Mouse (Mus musculus) retina, postnatal 1 day (tissue): ENCODE measurements at regions not wholly inside any gene's neighbourhood (a gene's known extent, or its start where the extent isn't known, plus 50 kb on each side); places are given as distances from the start of the nearest gene placed in this dataset.

Experiments used
- DNase-seq: peaks from one replicate; pipeline ENCODE4 v3.0.0-alpha.2; 2012

DNA sequence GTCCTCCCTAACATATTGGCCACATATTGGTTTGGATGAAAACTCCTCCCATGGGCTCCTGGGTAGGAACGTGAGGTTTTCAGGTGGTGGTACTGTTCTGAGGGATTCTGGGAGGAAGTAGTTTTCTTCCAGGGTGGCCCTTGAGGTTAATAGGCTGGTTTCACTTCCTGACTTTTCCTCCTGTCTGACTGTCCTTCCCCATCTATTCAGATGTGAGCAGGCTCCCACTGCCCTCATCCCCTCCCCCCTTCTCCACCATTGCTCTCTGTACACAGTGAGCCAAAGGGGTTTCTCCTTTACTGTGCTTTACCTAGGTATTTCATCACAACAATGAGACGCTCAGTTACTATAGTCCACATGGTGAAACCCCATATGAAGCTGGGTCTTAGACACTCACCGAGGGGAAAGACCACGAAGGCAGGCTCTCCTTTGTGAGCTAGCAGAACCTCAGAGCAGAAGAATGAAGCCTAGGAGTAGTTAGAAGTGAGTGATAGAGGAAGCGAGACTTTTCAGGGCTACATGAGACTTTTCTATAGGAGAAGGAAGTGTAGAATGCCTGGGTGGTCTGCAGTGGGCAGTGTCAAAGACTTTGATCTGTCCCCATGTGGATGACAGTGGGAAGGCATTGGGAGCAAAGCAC is 135.3 kb downstream of the Cd83 start:
- DNase-seq = no peak

DNA sequence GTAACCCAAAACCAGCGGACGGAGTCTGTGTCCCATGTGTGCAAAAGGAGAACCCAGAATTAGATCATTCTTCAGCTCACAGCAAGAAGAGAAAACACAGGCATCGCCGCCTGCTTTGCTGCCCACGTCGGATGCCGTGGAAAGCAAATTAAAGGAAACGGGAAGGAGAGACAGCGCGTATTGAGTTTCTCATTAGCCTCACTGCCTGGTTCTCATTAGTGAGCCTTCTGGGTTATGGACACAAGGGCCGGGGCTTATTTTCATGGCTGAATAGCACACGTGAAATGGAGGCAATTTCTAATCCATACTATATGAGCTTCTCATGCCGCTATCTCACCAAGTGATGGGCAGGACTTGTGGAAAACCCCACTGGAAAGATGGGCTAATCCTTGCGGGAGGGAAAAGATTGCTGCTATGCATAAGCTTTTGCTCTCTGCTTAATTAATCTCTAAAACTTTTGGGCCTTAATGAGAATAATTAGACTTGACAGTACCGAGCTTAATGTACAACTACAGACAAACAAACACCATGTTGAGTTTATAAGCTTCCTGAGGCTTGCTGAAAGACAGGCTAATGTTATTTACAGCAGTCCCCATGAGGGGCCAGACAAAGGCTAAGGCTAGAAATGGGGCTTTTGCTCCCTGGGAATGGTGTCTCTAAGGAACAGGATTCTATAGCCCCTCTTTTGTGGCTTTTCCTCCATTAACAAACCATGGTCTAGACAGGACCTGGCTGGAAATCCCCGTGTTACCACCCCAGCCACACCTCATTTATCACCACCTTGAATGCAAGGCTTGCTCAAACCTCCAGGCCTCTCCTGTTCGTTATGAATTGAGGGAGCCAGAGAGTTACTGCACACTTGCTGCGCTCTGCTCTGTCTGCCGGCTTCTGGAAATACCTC is 145.8 kb downstream of the Cd83 start:
- peak; percentile 91 for DNase-seq

DNA sequence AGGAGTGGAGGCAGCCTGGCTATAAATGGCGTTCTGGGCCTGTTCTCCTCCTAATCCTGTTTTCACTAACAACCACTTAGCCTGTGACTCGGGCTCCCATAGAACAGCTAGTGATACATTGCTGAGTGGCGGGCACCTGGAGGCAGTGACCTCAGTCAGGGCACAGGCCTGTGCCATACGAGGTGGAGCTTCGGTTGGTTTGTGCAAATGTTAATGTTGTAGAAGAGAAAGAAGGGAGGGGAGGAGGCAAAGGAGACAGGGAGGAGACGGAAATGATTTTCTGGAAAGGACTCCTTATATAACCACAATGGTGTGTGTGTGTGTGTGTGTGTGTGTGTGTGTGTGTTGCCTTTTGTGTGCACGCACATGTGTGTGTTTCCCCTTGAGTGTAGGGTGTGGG is 148.4 kb downstream of the Cd83 start:
- DNase-seq = no peak

DNA sequence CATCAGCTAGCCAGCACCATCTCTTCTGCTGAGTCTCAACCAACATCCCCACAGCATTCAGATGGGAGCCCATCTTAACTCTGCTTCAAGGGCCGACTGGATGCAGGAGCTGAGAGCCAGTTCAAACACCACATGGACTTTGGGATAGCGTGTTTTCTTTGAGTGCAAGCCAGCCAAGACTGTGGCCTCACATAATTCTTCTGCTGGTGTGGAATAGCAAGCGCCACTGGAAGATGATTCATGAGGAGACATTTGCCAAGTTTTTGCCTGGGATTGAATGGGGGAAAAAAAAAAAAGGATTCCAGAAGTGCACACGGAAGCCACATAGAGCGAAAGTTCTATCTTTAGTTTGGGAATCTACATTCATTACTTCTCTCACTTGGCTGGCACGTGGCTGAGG is 150.7 kb downstream of the Cd83 start:
- DNase-seq = no peak

DNA sequence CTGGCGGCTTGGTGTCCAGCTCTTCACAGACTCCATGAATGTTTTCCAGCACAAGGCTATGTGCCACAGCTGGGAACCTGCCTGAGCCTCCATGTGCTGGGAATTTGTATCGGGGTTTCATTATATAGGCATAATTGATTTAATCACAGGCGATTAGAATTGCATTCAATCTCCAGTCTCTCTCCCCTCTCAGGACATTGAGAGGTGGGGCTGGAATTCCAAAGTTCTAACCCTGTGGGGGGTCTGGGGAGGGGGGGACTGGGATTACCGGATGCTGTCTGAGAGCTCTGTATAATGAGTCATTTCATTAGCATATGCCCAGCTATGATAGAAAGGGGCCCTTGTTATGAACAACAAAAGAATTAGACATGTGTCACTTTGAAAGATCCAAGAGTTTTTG is 151.9 kb downstream of the Cd83 start:
- peak; percentile 96 for DNase-seq

DNA sequence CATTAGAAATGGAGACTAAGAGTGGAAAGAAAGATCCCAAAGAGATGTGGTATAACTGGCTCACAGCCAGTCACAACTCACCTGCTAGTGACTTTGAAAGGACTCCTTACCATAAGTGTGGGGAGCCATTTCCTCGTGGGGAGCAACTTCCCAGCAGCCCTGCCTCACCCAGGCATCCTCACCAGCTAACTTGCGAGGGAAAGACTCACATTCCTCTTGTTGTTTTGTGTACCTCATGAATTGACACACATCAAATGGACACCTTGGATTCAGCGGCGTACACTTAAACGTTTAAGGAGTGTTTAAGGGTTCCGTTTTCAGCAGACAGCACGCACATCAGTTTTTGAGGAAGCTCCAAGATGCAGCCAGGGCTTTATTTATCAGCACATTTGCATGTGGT is 154.0 kb downstream of the Cd83 start:
- no peak for DNase-seq

- DNase-seq = no peak
Observed at GRCm38 (mm10) chr13:43939375-43939774, 154.8 kb downstream of the Cd83 start.

DNA sequence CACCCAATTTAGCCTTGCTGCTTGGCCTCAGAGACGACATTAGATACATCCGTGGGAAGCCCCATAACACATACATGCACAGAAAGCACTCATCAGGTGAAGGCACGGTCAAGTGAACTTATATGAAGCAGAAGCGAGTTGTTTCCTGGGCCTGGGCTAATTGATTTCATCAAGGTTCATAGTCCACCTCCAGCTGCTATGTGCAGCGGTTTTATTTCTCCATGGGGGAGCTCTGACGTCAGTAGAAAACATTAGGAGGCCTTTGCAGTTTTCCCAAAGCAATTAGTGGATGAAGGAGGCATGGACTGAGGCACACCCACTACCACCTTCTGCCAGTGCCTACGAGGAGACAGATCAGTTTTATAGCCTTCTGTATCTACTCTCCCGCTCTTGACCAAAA is 157.2 kb downstream of the Cd83 start:
- DNase-seq = no peak

DNA sequence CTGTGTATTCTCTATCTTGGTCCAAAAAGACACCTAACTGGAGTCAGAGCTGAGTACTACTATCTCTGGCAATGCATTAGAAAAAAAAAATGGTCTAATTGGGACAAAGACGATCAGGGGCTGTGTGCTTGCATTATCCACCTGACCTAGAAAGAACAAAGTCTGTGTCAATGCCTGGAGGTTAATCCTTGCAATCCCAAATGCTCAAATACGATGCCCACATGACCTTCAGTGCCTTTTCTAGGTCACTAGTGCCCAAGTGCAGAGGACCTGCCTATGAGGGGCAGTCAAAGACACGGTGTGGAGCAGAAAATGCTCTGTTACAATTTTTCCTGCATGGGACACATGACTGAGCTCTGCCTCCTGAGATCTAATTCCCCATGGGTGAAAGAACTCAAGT is 164.0 kb downstream of the Cd83 start:
- peak; percentile 86 for DNase-seq

- peak; percentile 90 for DNase-seq
Observed at GRCm38 (mm10) chr13:43949740-43950643, 165.4 kb downstream of the Cd83 start.

DNA sequence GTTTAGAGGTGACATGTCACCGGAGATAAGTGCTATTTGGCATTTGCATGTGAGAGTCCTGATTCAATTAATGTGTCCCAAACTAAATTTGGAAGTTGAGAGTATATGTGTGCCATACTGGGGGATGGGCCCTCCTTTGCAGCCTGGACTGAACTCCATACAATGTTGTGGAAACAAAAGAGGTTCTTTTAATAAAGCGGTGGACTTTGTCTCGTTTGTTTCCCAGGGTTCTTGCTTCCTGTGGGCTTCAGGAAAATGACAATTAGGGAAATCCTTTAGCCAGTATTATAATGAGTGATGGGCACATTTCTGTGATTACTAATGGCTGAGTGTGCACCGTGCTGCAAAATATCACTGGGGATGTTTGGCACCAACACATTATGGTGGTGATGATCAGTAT is 167.9 kb downstream of the Cd83 start:
- DNase-seq = peak; percentile 73

DNA sequence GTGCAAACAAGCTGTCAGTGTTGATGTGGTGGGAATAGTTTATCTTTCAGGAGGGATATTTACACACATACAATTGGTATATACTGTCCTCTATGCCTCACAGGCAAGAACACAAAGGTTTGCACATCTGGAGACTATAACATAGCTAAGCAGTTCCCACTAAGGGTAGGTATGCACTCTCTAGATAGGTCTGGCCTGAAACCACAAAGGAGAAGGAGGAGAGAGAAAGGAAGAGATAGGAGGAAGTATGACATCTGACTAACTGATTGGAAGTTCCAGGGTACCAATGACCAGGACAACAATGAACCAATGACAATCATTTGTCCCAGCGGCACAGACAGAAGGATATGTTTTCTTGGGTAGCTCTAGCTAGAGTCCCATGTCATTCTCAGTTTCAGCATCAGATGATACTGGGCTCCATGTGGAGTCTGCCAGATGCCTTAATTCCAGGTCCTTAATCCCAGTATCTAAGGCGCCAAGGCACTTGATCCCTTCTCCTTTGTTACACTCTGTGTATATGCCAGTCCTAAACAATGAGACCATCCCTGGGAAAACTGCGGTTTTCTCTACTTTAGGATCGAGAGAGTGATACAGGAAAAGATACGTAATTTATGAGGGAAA is 168.5 kb downstream of the Cd83 start:
- no peak for DNase-seq

DNA sequence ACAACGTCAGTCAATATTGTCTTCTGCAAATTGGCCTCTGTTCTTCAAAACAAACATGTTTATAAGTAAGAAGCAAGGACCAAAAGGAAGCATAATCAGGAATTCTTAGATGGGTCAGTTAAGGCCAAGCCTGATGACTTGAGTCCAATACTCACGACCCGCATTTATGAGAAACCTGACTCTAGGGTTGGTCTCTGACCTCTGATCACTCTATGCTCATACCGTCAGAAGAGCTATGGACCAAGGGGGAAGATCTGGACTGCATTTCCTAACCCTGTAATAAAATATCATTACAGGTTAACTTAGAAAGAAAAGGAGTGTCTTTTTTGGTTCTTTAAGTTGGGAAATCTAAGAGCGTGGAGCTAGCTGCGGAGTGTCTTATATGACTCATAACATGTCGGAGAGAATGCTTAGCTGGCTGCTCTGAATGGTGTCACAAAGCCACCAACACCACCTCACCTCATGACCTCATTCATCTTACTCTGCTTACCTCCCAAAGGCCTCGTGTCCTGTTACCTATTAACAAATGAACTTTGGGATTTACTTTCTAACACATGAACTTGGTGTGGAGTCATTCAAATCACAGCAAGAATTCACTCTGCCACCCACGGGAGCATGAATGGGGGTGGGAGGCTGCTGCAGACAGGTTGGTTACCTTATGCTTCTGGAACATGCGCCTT is 170.3 kb downstream of the Cd83 start:
- no peak for DNase-seq

DNA sequence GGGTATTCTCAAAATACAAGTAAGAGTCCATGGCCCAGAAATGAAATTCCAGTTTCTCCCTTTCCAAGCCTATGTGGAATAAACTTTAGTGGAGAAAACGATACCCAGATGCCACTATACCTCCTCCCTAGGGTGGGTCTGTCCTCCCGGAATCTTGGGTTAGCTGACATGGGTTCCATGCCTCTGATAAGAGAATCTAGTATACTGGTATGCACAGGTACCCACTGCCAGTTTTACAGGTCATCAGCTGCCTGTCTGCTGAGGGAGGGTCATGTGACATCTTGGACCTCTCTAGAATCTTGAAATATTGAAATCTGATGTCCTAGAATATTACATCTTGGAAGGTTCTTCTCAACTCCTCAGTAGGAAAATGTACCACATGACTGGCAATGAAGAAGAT is 172.5 kb downstream of the Cd83 start:
- no peak for DNase-seq

GRCm38 (mm10) chr13:43959121-43959572 is 174.6 kb downstream of the Cd83 start:
- DNase-seq = no peak

DNA sequence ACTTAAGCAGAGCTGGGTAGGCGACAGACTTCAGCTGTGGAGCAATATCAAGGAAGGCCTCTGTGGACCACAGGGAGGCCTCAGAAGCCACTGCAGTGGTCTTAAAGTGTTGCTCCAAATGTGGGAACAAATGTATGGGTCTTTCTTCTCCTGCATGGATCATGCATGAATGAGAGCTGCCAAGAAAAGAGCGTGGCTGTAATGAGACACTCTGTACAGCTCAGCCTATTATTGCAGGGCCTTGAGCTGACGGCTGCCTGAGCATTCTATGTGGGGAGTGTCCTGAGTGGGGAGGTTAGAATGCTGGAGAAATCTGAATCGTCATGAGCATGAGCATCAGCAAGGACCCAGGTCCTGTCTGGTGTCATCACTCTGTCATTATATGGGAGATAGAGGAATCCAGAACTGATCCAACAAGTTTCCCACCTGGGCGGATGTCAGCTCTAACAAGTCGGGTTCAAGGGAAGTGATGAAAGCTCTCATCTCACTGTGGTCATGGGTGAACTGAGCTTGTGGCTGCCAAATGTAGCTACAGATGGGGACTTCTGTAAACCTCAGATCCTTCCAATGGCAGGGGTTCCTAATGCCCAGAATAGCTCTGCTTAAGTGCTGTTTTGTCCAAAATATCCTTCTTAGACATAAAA is 176.6 kb downstream of the Cd83 start:
- no peak for DNase-seq

- DNase-seq = no peak
Observed at GRCm38 (mm10) chr13:43961987-43962386, 177.4 kb downstream of the Cd83 start.

DNA sequence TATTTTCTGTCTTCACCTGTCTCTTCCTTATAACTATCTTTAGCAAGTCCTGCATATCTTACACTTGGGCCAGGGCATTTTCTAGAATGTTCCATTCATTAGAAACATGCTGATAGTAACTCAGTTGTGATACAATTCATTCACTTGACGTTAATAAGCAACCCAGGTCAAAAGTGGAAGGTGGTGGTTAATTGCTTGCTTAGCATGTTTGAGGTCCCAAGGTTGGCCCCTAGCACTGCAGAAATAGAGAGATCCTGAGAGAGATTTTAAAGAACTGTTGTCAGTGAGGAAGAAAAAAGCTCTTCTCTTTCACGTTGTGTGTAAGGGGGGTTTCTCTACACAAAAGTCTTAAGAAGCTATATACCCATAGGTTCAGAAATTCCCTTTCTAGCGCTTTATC is 178.7 kb downstream of the Cd83 start:
- no peak for DNase-seq

GRCm38 (mm10) chr13:43965256-43965905 is 180.8 kb downstream of the Cd83 start:
- no peak for DNase-seq

GRCm38 (mm10) chr13:43967516-43967915 is 182.9 kb downstream of the Cd83 start:
- DNase-seq = no peak

DNA sequence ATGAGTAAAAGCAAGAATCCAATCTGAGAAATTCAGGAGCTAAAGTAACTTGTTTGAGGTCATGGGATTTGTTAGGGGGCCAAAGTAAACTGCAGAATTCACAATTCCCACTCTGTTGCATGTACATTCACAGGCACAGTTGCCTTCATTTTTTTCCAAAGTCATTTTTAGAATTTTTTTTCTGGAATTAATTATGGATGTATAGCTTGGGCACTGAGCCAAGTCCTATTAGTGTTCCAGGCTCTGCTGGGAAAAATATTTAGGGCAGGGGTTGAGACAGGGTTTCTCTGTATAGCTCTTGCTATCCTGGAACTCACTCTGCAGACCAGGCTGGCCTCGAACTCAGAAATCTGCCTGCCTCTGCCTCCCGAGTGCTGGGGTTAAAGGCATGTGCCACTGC is 188.3 kb downstream of the Cd83 start:
- peak; percentile 65 for DNase-seq
